Mouse (Mus musculus) left cerebral cortex, adult 18-20 months (tissue): ENCODE measurements around the gene Zkscan16. TPM values are rescaled to one million over a fixed set of nuclear protein-coding genes. Genes with fewer than 3 reads are reported as not detected.

ENCODE experiments used
- DNase-seq, 2 experiments: peaks; one replicate each; pipeline ENCODE4 v3.0.0; 2021 to 2022; ENCODE audit warnings: low spot score in 2 of 2, mixed read lengths in 1 of 2
- total RNA-seq, 2 experiments: library from RNA; stranded (reverse); gene quantifications; 2 replicates each; pipeline ENCODE4 v1.2.3; 2021

Gene Zkscan16
- total RNA-seq, 2 experiments from 2014 or later, result 57.7 to 61.3 TPM

DNA sequence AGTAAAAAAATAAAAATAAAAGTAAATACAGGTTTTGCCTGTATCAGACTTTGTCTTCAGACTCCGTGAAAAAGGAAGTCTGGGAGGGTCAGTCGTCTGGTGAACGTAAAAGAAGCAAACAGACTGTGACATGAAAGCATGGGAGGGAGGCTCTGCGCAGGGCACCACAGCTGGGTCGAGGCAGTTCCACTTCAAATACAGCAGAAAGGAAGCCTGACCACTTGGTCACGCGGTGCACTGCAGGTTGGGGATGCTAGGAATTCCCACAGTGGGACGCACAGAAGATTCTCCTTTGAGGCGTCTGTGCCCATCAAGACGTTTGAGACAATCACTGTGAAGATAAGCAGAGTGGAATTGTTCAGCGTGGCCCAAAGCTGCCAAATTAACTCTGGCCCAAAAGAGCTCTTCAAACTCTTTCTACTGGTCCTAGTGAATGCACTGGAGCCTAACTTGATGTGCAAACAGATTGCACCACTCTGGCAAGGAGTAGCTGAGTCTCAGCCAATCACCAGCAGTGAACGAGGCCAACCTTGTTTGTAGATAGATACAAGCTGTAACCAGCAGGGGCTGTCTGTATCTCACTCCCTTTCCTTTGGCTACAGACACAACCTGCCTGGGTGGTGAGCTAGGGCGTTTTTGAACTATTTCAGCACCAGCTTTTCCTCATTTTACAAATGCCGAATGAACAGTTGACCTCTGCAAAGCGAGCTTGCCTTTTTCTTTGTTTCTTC is 8.5 kb upstream of the Zkscan16 start:
- no peak for DNase-seq

DNA sequence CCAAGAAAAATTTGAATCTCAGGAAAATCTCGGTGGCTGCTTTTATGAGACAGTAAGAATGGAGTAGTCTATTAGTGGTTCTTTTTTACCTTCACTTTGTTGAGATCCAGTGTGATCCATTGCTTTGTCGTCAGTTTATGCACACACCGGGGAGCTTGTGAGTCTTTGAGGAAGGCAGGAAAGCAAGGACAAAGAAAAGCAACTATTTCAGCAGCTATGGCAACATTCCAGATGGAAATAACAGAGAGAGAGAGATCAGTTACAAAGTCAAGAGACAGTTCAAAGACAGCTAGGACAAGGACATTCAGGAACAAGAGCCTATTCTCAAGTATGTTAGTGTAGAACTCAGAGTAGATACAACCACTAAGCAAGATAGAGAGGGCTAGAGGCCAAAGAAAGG is 7.6 kb upstream of the Zkscan16 start:
- DNase-seq, result no peak

DNA sequence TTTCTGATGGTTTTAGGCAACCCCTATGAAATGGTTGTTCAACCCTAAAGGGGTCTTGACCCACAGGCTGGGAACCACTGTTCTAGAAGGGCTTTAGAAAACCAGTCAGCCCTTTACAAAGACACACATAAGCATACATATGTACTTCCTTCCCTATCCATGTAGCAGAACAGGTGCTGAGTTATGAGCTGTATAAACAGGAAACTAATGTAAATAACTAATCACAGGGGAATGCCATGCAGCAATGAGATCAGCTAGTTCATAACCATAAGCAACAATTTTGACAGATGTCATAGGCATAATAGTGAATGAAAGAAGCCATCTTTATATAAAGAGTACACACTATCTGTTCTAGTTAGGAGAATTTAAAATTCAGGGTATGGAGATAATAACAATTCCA is 1.8 kb upstream of the Zkscan16 start:
- no peak for DNase-seq

DNA sequence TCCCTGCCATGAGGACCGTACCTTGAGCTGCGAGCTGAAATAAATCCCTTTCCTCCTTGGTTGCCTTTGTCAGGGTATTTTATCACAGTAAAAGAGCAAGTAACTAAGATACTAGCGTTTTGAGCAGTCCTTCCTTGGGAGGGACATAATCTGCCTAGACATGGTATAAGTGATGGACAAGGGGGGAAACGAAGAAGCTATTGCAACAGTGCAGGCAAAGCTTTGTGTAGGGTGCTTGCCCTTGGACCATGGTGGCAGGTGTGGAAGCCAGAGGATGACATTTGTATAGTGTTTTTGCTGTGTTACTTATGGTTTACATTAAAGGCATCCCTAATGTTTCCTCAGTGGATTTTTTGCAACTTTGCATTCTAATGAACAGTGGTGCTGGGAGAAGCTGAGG is 486 bp upstream of the Zkscan16 start:
- DNase-seq, result no peak

DNA sequence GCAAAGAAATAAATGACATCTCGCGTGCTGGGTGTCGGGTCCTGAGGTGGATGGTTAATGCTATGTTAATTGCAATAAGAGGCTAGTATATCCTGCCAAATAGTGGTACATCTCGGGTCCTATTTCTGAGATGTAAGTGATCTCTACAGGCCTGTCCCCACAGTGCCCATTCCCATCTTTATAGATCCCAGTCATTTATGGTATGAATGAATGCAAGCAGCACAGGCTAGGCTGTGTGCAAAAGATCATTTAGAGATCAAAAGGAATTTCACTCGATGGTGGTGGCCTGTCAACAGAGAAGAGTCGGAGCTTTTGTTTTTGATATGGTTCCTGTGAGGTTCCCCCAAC is 752 bp downstream of the Zkscan16 start:
- no peak for DNase-seq

DNA sequence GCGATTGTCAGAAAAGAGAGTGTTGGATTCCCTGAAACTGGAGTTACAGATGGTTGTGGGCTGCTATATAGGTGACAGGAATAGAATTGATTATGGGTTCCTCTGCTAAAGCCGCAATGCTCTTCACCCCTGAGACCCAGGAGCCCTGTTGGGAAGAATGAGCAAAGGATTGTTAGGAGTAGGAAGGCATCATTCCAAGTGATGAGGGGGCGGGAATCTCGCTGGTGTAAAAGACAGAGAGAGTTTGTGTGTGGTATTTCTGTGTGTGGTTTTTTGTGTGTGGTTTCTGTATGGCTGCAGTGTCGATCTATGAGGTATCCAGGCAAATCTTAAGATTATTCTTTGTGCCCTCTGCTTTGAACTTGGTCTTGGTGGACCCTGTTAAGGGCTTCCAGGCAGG is 1.3 kb downstream of the Zkscan16 start:
- DNase-seq, result peak; percentile 50 to 59

DNA sequence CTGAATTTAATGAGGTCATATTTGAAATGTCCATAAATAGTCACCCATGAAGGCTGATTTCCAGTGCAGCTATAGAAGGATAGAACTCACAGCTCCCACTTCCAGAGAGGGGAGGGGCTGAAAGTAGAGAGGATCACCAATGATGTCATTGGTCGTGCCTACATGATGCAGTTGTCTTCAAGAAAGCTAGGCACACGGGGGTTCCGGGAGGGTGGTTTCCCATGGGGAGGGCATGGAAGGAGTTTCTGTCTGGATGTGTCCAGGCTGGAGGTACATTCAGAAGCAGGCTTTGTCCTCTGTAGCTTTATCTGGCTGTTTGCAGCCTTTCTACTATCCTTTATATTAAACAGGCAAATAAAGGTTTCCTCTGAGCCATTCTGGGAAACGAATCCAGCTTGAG is 5.0 kb downstream of the Zkscan16 start:
- no peak for DNase-seq

DNA sequence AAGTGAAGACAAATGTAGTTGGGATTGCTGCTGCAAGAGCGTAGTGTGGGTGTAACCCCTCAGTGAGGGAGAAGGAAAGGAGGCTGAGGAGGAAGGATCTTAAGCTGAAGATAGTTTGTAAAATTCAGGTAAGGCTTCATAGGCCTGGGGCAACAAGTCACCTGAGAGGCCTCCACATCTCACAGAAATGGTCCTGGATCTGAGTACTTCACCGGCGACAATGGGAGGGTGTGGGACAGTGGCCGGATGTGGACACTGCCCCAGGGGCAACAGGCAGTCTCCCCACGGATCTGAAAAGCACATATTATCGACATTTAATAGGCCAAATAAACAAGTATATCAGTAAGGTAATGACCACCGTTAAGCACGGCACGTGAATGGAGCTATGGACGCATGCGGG is 9.2 kb downstream of the Zkscan16 start:
- no peak for DNase-seq

DNA sequence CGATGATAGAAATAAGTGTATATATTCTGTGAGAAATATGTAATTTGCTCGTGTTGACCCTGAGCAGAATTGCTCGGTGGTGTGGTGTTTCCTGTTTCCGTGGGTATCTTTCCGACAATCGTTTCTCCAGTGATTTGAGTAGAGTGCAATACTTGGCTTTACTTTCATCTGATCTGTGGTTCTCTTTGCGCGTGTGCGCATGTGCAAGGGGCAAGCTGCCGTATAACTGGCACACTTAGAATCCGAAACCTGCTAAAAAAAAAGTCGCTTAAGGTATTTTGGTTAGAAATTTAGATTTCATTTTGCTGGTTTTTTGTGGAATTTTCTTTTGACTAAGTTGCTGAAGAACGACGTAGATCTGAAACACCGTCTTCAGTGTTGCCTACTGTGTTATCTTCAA is 18.3 kb downstream of the Zkscan16 start:
- DNase-seq, result no peak

DNA sequence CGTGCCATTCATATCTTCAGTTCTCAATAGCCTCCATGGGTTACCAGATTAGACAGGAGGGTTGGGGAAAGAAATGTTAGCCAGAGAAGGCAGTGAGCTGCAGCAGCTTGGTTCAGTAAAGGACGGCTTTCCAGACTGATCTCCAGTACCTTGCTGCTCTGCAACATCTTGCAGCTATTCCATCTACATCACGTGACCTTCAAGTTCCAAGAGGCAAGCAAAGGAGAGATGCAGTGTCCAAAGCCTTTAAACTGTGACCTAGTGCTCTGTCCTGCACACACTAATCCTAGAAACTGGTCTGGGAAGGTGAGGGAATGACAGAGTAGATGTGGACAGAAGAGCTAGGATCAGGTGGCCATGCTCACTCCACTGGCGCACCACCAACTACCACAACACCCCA is 19.8 kb downstream of the Zkscan16 start:
- no peak for DNase-seq

DNA sequence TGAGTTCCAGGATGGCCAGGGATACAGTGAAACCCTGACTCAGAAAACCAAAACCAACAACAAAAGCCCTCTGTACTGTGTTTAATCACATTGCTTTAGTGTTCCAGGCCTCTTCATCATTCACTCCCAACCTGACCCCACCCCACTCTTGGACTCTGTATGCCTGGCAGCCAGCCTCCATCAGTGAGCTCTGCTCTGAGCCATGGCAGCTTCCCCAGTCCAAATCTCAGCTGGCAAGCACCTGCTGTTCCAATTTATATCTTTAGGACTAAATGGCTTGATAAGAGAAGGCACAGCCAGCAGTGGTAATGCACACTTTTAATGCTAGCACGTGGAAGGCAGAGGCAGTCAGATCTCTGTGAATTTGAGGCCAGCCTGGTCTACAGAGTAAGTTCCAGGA is 21.7 kb downstream of the Zkscan16 start:
- DNase-seq, result no peak

DNA sequence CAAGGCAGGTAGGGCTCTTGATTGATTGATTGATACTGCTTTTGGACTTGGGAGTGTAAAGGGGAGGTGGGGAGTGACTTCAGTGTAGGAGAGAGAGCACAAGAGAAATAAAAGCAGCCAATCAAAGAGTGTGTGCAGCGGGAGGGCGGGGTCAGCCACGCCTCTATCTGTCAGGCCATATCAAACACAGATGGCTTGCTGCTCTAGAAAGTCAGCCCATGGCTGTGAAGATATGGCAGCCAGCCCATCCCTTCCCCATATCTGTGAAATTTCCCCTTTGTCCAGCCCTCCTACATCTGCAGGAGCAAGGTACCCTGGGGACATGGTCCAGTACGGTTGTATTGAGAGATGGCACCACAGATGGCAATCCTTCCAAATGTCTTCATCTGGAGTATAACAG is 27.2 kb downstream of the Zkscan16 start:
- DNase-seq, result no peak

DNA sequence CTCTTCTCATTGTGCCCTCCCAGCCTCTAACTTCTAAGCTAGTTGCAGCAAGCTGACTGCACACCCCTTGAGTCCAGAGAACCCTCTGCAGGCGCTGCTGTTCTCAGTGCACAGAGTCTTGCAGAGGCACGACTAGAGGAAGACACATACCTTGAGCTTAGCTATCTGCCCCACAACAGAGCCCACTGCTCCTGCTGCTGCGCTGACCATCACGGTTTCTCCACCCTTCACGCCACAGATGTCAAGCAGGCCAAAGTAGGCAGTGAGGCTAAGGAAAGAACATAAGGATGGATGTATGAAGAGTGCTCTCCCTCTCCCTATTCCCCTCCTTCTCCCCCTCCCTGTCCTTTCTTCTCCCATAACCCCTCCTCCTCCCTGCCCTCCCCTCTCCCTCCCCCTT is 32.3 kb downstream of the Zkscan16 start:
- no peak for DNase-seq

DNA sequence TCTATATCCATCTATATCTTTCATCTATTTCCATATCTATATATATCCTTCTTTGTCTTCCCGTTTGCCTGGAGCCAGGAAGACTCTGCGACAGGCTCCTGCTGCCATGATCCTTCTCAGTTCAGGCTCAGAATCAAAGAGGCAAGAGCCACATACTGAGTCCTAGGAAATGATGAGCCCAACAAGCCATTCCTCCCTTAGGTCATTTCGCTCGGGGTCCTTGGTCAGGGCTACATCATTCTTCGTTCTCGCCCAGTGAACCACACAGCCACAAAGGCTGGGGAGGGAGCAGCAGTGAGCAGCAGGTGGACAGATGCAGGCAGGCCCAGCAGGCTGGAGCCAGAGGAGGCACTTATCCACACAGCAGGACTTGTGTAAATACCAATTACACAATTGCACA is 38.0 kb downstream of the Zkscan16 start:
- no peak for DNase-seq

DNA sequence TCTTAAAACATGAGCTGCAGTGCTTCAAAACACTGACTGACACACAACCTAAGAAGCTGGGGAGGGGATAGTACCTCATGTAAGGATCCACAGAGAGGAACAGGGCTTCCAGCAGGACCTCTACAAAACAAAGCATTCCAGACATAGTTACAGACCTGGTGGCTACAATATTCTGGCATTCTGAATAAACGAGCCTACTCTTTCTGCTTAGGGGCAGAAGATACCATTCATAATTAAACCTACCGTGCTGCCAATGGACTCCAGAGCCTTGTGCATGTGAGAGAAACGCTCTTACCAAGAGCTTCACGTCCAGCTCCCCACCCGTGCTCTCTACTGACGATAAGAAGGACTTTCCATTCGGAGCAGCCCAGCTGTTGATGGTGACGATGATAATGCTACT is 39.4 kb downstream of the Zkscan16 start:
- DNase-seq, result no peak

DNA sequence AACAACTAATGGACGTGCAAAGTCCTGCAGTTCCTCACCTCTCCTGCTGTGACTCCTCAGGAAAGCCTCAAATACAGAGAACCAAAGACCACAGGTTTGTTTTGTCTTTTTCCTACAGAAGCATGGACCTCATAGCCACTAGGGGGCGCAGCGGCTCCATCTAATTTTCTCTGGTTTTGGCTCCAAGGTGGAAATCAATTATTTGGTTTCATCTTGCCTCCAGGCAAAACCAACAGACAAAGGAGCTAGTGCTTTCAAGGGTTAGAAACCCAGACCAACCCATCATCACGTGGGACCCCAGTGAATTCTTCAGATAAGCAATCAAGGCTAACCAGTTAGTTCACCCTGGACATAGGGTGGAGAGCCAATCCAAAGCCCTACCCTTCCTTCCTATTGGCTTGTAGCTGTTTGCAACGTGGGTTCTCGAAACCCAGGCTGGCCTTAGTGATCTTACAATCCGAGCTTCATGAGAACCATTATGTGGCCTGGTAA is 41.8 kb downstream of the Zkscan16 start:
- peak; percentile 76 to 78 for DNase-seq

DNA sequence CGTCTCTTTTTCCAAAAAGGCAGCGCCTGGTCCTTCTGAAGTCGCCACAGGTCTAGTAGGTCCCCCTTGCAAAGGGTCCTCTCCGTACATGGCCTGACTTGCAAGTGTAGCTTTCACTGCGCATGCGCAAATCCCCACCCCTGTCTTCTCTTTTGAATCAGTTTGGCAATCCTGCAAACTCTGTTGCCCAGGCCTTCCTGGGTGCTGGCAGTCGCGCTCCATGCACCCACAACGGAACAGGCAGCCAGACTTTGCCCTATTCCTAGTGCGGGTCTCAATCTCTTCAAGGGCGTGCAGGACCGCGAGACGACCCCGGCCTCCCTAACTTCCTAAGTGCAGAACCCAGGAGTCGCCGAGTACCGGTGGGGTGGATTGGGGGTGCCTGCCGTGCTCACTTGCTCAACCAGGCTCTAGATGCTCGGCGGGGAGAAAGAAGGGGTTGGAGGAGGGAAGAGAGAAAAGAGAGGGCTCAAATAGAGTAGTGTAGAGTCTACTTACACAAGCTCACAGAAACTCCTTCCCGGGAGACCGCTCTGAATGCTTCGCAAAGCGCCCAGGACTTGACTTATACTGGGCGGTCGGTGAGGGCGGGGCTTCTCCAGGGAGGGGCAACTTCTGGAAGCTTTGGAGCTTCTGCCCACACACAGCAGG is 43.2 kb downstream of the Zkscan16 start, which contains the start of gene Ptgr1:
TSS of gene Ptgr1 (minus strand) at position 580 of the 651 bp plus-strand sequence.
- peak; percentile 77 for DNase-seq

DNA sequence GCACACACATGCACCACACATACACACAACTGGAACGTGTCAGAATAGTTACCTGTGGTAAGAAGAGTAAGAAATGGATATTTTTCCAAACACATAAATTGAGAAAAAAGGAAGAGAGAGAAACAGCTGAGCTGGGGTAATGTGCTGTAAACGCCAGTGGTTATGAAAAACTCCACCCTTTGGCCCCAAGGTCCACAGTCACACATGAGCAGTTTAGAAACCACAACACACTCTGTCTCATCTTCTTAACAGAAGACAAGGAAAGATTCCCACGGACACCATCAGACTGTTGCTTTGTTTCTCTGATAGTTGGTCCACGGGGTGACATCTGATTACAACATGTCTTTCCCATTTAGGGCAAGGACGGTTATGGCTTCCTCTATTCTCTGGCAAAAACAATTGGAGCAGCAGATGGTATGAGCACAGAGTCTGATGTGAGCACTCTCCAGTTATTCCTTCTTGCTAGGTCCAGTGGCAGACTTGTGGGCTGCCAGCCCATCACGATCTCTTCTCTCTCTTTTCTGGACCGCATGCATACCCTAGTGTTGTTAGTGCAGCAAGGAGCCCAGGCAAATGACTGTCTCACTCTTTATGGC is 46.0 kb downstream of the Zkscan16 start:
- DNase-seq, result no peak

DNA sequence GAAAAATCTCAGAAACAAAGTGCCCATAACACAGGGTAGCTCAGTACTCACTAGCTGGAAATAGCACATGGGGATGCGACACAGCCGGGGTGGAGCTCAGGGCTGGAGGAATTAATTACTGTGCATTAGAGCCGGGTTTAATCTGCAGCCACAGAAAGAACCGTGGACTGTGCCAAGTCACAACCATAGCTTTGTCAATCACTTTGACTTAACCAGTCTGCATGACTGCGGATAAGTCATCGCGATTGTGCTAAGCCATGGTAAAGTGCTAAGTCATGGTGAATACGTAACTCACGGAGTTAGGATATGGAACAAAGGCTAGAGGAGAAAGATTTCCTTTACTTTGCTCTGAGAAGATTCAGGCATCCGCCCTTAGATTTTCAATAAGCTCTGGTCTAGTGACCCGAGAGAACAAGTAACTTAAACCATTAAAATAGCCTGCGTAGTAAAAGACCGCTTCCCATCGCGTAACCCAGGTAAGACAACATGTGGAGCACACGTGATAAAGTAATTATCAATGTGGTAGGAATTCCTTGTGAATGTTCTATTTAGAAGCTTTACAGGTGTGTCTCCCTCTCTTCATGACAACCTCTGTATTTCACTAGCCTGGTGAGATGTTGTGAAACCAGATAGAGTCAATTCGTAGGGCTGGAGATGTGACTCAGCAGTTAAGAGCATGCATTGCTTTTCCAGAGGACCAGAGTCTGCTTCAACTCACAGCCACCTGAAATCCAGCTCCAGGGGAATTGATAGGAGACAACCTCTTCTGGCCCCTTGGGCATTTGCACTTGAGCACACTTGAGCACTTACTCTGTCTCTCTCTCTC is 47.4 kb downstream of the Zkscan16 start:
- no peak for DNase-seq

DNA sequence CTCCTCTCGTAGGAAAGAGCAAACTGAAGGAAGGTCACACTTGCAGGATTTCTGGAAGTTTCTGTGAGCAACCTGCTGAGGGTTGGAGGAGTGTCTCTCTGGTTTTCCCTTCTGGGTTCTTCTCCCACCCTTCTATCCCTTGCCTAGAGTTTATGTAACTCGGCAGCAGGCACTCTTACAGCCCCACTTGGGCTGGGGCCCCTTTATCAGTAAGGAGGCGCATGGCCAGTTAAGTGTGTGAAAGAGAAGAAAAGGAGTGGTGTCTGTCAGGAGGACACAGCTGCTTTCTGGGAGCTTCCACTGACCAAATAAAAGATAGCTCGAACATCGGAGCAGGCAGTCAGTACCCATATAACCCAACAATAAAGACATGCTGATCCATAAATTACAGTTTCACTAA is 48.8 kb downstream of the Zkscan16 start:
- no peak for DNase-seq

DNA sequence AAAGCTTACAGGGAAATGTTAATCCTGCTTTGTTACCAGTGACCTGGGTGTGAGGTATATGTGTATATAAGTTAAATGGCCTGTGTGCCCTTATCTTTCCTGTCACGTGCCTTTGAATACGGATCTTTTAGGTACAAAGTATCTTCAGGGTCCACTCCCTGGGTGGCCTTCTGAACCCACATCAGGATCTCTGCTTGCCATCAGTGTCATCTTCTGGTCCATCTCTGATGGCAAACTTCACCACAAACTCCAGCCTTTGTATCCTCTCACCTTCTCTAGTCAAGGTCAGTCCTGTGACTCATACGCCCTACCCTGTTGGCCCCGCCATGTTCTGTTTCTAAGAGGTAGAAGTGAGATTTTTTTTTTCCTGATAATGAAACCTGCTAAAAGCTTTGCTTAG is 51.3 kb downstream of the Zkscan16 start, which contains the start of gene Dnajc25:
TSS of gene Dnajc25 (plus strand) at position 301 of the 400 bp plus-strand sequence.
- no peak for DNase-seq
